Mouse (Mus musculus): ENCODE data around the gene Dlgap4.

- TF ChIP-seq GATA1 (IDR thresholded peaks at IDR 0.05; ENCODE audit: borderline replicate concordance, low read length) = no peak
- no peak for TF ChIP-seq FLI1 (IDR thresholded peaks at IDR 0.05; ENCODE audit: low read length)
Measured at GRCm38 (mm10) chr2:156641141-156641540, 27.6 kb downstream of the Dlgap4 start.
